In genomic region chr11:53314770-53315173, GRCm38 (mm10) we compare ENCODE assay signal across 10 mouse cellular contexts. TPM values are rescaled to one million over a fixed set of nuclear protein-coding genes. Genes with fewer than 3 reads are reported as not detected.
A peak's percentile ranks its signal among the peaks of the same experiment; 100 is the strongest.
DNase-seq lines count a peak whose midpoint lies in the region; ATAC-seq and TF ChIP-seq lines count a peak whose summit lies in the region.
"Had no signal": no experiment of that assay in that cellular context is flagged by ENCODE, and none has a peak within 500 bp of the region (broad histone marks: within the 10 kb centered on the region; RNA-seq: fewer than 3 reads in every experiment).

No protein-coding gene starts in this region.

- H3K27me3 ChIP-seq in kidney, adult 2 months (replicated peaks; ENCODE audit: control insufficient read depth, insufficient read depth, low read length) = no peaks in the 10 kb centered on the region
- no peaks in the 10 kb centered on the region for H3K27me3 ChIP-seq in neural tube, embryonic 15.5 days (replicated peaks)
- no peaks in the 10 kb centered on the region for H3K27me3 ChIP-seq in hindbrain, embryonic 12.5 days

- TF ChIP-seq CTCF in bone marrow macrophage, adult 2 months (IDR thresholded peaks at IDR 0.05; ENCODE audit: low read depth, low read length) = no peak
- no peak for TF ChIP-seq CTCF in kidney, adult 2 months (conservative IDR thresholded peaks at IDR 0.05; ENCODE audit: insufficient read depth, insufficient read length, low read depth, low read length)

- no peaks in the 10 kb centered on the region for H3K36me3 ChIP-seq in kidney, adult 2 months (ENCODE audit: control insufficient read depth, insufficient read depth, low read length)
- no peaks in the 10 kb centered on the region for H3K36me3 ChIP-seq in neural tube, embryonic 15.5 days
- H3K36me3 ChIP-seq in hindbrain, embryonic 12.5 days = no peaks in the 10 kb centered on the region

- H3K4me3 ChIP-seq in bone marrow macrophage, adult 2 months (ENCODE audit: insufficient read depth, low read length) = no peak overlapping the region
- H3K4me3 ChIP-seq in kidney, adult 2 months (ENCODE audit: insufficient read depth, low read depth, low read length) = no peak overlapping the region
- no peak overlapping the region for H3K4me3 ChIP-seq in neural tube, embryonic 15.5 days (replicated peaks)
- no peak overlapping the region for H3K4me3 ChIP-seq in hindbrain, embryonic 12.5 days

- peaks cover 46% of the 10 kb centered on the region for H3K4me1 ChIP-seq in bone marrow macrophage, adult 2 months (ENCODE audit: control insufficient read depth, insufficient read depth, low read length)
- H3K4me1 ChIP-seq in kidney, adult 2 months (ENCODE audit: control insufficient read depth, insufficient read depth, low read length) = no peaks in the 10 kb centered on the region
- no peaks in the 10 kb centered on the region for H3K4me1 ChIP-seq in neural tube, embryonic 15.5 days
- no peaks in the 10 kb centered on the region for H3K4me1 ChIP-seq in hindbrain, embryonic 12.5 days

- no peaks in the 10 kb centered on the region for H3K9me3 ChIP-seq in neural tube, embryonic 15.5 days (replicated peaks)
- H3K9me3 ChIP-seq in hindbrain, embryonic 12.5 days (replicated peaks) = no peaks in the 10 kb centered on the region

- DNase-seq in embryo, embryonic 10.5 days (ENCODE audit: low spot score) = peak; percentile 26
- DNase-seq in embryo, embryonic 9.5 days (ENCODE audit: extremely low spot score) = no peak
- peak; percentile 66 for DNase-seq in kidney, adult 2 months
- peak; percentile 83 for DNase-seq in lung, postnatal 10 days
- no peak for DNase-seq in cerebellum, postnatal 10 days
- DNase-seq: cerebellum, adult 2 months; right cerebral cortex, postnatal 14 days had no signal

- ATAC-seq in neural tube, embryonic 15.5 days (ENCODE audit: low FRiP score) = no peak
- no peak for ATAC-seq in hindbrain, embryonic 12.5 days (ENCODE audit: low FRiP score)

- TF ChIP-seq POLR2A in bone marrow macrophage, adult 2 months (IDR thresholded peaks at IDR 0.05; ENCODE audit: borderline replicate concordance, low read depth, low read length) = no peak
- TF ChIP-seq POLR2A in kidney, adult 2 months (IDR thresholded peaks at IDR 0.05; ENCODE audit: low read depth, low read length) = no peak

- 20% methylated on average over 1 of the region's 1 CpGs for WGBS in kidney, adult 2 months
- WGBS in neural tube, embryonic 15.5 days = 63% methylated on average over 1 of the region's 1 CpGs
- WGBS in hindbrain, embryonic 12.5 days = 78% methylated on average over 1 of the region's 1 CpGs

- H3K9ac ChIP-seq in neural tube, embryonic 15.5 days (replicated peaks) = no peak overlapping the region
- no peak overlapping the region for H3K9ac ChIP-seq in hindbrain, embryonic 12.5 days

- H3K27ac ChIP-seq in bone marrow macrophage, adult 2 months (ENCODE audit: insufficient read depth, low read depth, low read length) = peak overlapping the region; percentile 81
- no peak overlapping the region for H3K27ac ChIP-seq in kidney, adult 2 months (ENCODE audit: insufficient read depth, low read depth, low read length)
- no peak overlapping the region for H3K27ac ChIP-seq in neural tube, embryonic 15.5 days (replicated peaks)
- no peak overlapping the region for H3K27ac ChIP-seq in hindbrain, embryonic 12.5 days

- no peak overlapping the region for H3K4me2 ChIP-seq in neural tube, embryonic 15.5 days
- no peak overlapping the region for H3K4me2 ChIP-seq in hindbrain, embryonic 12.5 days (replicated peaks)

RNA-seq across cellular contexts. Expression of gene Zcchc10, which starts 9.7 kb away (rescaled TPM):
- polyA plus RNA-seq in bone marrow macrophage, adult 2 months (2012; ENCODE audit: insufficient read depth, insufficient read length, missing spikeins) = 13.9 and 17.4 TPM in 2 replicates
- polyA plus RNA-seq in kidney, adult 2 months (2012; rRNA removed) = 4.9 and 5.0 TPM in 2 replicates
- polyA plus RNA-seq in neural tube, embryonic 15.5 days (2015; fragmentation: Nextera tagmentation; extraction: Ambion mirVana) = 15.3 and 15.7 TPM in 2 replicates
- 17.4 and 18.4 TPM in 2 replicates for polyA plus RNA-seq in hindbrain, embryonic 12.5 days (2016; fragmentation: Nextera tagmentation; extraction: Ambion mirVana)

RNA-seq across cellular contexts. Expression of gene Hspa4, which starts 14.5 kb away (rescaled TPM):
- 111 and 118 TPM in 2 replicates for polyA plus RNA-seq in bone marrow macrophage, adult 2 months (2012; ENCODE audit: insufficient read depth, insufficient read length, missing spikeins)
- 21.1 and 24.8 TPM in 2 replicates for polyA plus RNA-seq in kidney, adult 2 months (2012; rRNA removed)
- 43.5 and 54.6 TPM in 2 replicates for polyA plus RNA-seq in neural tube, embryonic 15.5 days (2015; fragmentation: Nextera tagmentation; extraction: Ambion mirVana)
- 80.7 and 85.8 TPM in 2 replicates for polyA plus RNA-seq in hindbrain, embryonic 12.5 days (2016; fragmentation: Nextera tagmentation; extraction: Ambion mirVana)

RNA-seq across cellular contexts. Expression of gene Aff4, which starts 35.9 kb away (rescaled TPM):
- 54.6 and 68.8 TPM in 2 replicates for polyA plus RNA-seq in bone marrow macrophage, adult 2 months (2012; ENCODE audit: insufficient read depth, insufficient read length, missing spikeins)
- polyA plus RNA-seq in kidney, adult 2 months (2012; rRNA removed) = 18.0 and 18.7 TPM in 2 replicates
- 35.5 and 40.1 TPM in 2 replicates for polyA plus RNA-seq in neural tube, embryonic 15.5 days (2015; fragmentation: Nextera tagmentation; extraction: Ambion mirVana)
- 83.2 and 97.8 TPM in 2 replicates for polyA plus RNA-seq in hindbrain, embryonic 12.5 days (2016; fragmentation: Nextera tagmentation; extraction: Ambion mirVana)

Comparison
In these comparisons a context has a peak if more than half of its experiments do, and no peak if none do; other contexts are left out.
1. DNase-seq: peak in embryo, embryonic 10.5 days (single experiment), kidney, adult 2 months (single experiment) and lung, postnatal 10 days (single experiment); none in embryo, embryonic 9.5 days (single experiment) and cerebellum, postnatal 10 days (0 of 2).